Mouse (Mus musculus) intestine, embryonic 16.5 days (tissue): ENCODE measurements around the gene Sept9. TPM values are rescaled to one million over a fixed set of nuclear protein-coding genes. Genes with fewer than 3 reads are reported as not detected.

Source experiments
- ATAC-seq: fragments of 200-750 bp; cut with Nextera tagmentation; 2 replicates; pipeline ENCODE4 v1.8.0; 2017; ENCODE audit warnings: moderate TSS enrichment, moderate library complexity
- H3K27ac ChIP-seq: fragments of 300-500 bp; sonication (generic); 2 replicates; pipeline ENCODE4 v1.5.1; 2014; ENCODE audit warnings: mild to moderate bottlenecking, low read length
- H3K27me3 ChIP-seq: fragments of 300-500 bp; sonication (generic); replicated peaks from 2 replicates; pipeline ENCODE4 v1.6.1; 2014; ENCODE audit warnings: low read length, control low read depth, mixed read lengths; ENCODE audit not compliant: control insufficient read depth, insufficient read depth
- H3K36me3 ChIP-seq: fragments of 300-500 bp; sonication (generic); 2 replicates; pipeline ENCODE4 v1.6.1; 2014; ENCODE audit warnings: low read length, control low read depth; ENCODE audit not compliant: control insufficient read depth, insufficient read depth
- H3K4me1 ChIP-seq: fragments of 300-500 bp; sonication (generic); 2 replicates; pipeline ENCODE4 v1.6.1; 2014; ENCODE audit warnings: low read length, control low read depth, mixed read lengths; ENCODE audit not compliant: control insufficient read depth, insufficient read depth
- H3K4me2 ChIP-seq: fragments of 300-500 bp; sonication (generic); 2 replicates; pipeline ENCODE4 v1.6.1; 2014; ENCODE audit warnings: low read depth, low read length, control low read depth
- H3K4me3 ChIP-seq: fragments of 300-500 bp; sonication (generic); 2 replicates; pipeline ENCODE4 v1.5.1; 2014; ENCODE audit warnings: mild to moderate bottlenecking, low read length
- H3K9ac ChIP-seq: fragments of 300-500 bp; sonication (generic); 2 replicates; pipeline ENCODE4 v1.6.1; 2014; ENCODE audit warnings: low read depth, low read length
- H3K9me3 ChIP-seq: fragments of 300-500 bp; sonication (generic); 2 replicates; pipeline ENCODE4 v1.6.1; 2016; ENCODE audit warnings: low read length, control low read depth; ENCODE audit not compliant: control insufficient read depth
- WGBS: fragments of 180-500 bp; shearing (Covaris S2); extraction: QIAGEN DNeasy Blood & Tissue Kit; methylation state at CpG from one replicate; pipeline ENCODE4 v1.1.7; 2014; 5-methylcytosine and 5-hydroxymethylcytosine counted together
- polyA plus RNA-seq: library from polyadenylated mRNA; unstranded; fragments of >200 nt; fragmentation: Nextera tagmentation; extraction: Ambion mirVana; gene quantifications from 2 replicates; pipeline ENCODE4 v1.2.1, GENCODE M21; 2015

Gene Sept9
- polyA plus RNA-seq, 1 experiment from 2014 or later, result 183 TPM

DNA sequence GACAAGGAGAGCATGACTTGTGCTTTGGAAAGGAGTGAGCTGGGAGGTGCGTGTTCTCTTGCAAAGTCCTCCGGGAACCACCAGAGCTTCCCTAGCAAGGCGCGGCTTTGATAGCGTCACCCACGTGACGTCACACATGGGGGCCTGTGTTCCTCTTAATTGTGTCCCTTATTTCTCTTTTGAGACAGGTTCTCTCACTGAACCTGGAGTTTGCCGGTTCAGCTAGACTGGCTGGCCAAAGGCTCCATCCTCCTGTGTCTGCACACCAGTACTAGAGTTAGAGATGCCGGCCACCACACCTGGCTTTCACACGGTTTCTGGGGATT, 86.1 kb downstream of the Sept9 start:
- ATAC-seq, result 0 out of 2 replicates have a peak, but pooled peaks have one; percentile 2
- Histone ChIP-seq H3K4me2 (no peak overlapping the region), H3K27me3 (no peaks in the 10 kb centered on the region), H3K27ac (peak overlapping the region; percentile 90), H3K9ac (peak overlapping the region; percentile 66), H3K9me3 (no peaks in the 10 kb centered on the region), H3K36me3 (no peaks in the 10 kb centered on the region; the same call in 1 of the 2 replicates), H3K4me3 (no peak overlapping the region), H3K4me1 (peaks cover 47% of the 10 kb centered on the region)
- WGBS, result 64% methylated on average over 10 of the region's 10 CpGs

DNA sequence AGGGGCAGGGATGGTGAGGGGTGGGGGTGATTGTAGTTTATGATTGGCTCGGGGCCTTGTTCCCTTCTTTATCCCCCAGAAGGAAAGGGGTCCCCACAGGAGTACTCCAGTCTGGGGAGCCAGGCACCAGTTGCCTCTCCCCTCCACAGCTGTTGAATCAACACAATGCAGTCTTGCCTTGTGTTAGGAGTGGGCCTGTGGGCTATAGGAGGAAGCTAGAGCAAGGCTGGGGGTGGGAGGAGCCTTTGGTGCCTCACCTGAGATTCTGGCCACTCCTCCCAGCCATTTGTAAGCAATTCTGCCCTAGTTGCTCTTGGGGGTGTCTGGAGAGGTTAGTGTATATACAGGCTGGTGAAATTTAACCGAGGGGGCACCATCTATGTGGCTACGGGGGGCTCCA, 88.3 kb downstream of the Sept9 start:
- Histone ChIP-seq H3K27ac (no peak overlapping the region), H3K27me3 (no peaks in the 10 kb centered on the region), H3K9me3 (no peaks in the 10 kb centered on the region), H3K4me3 (no peak overlapping the region), H3K4me2 (no peak overlapping the region), H3K36me3 (no peaks in the 10 kb centered on the region; the same call in 1 of the 2 replicates), H3K9ac (no peak overlapping the region), H3K4me1 (peaks cover 34% of the 10 kb centered on the region)
- 73% methylated on average over 3 of the region's 3 CpGs for WGBS
- ATAC-seq, result no peak

DNA sequence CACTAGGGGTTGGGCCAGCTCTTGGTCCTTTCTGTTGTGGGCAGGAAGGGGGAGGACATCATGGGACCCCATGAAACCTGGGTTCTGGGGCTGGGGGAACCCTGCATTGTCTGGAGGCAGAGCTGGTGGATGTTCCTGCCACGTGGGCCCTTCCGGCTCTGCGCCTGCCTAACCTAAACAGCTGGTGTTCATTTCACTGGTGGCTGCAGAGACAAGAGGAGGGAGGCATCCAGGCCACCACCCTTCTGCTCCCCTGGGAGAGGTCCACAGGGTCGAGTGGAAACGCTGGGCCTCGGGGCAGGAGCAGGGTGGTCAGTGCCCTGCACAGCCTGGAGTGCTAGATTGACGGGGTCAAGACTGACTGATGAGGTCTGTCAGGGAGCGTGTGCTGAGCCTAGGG, 89.3 kb downstream of the Sept9 start:
- no peaks in the 10 kb centered on the region for H3K9me3 ChIP-seq
- peaks cover 29% of the 10 kb centered on the region for H3K4me1 ChIP-seq
- no peaks in the 10 kb centered on the region; the same call in 1 of the 2 replicates for H3K36me3 ChIP-seq
- no peaks in the 10 kb centered on the region for H3K27me3 ChIP-seq
- WGBS, result 81% methylated on average over 8 of the region's 8 CpGs
- no peak overlapping the region for H3K9ac ChIP-seq
- H3K4me3 ChIP-seq, result no peak overlapping the region
- H3K4me2 ChIP-seq, result no peak overlapping the region
- ATAC-seq, result no peak
- H3K27ac ChIP-seq, result no peak overlapping the region

DNA sequence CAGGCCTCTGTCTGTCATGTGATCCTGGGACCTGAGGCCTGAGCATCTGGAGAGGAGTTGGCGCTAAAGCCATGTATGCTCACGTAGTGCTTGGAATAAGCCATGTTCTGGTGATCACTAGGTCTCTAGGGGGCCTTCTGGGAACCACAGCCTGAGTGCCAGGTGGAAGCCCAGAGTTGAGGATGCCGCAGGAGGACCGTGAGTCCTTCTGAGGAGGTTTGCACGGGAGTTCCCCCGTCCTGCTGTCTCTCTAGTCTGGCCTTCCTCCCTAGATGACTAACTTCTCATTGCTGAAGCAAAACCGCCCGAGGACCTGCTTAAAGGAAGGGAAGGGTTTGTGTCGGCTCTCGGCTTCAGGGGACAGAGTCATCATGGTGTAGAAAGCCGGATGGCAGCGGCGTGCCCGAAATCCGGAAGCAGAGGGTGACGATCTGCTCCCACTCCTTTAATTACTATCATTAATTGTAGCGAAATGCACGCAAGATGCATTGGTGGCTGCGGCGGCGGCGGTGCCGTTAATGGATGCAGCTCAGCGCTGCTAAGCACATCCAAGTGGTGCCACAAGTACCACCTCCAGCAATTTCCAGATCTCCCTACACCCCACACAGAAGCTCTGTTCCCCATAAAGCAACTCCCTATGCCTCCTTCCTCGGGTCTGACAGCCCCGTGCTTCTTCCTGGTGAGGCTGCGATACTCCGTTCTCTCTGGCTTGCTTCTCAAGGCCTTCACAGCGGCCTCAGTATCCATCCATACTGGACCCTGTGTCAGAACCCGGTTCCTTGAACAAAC, 92.0 kb downstream of the Sept9 start:
- Histone ChIP-seq H3K27me3 (no peaks in the 10 kb centered on the region), H3K9me3 (no peaks in the 10 kb centered on the region), H3K9ac (no peak overlapping the region), H3K4me3 (no peak overlapping the region), H3K27ac (no peak overlapping the region), H3K4me1 (peaks cover 32% of the 10 kb centered on the region), H3K4me2 (no peak overlapping the region), H3K36me3 (no peaks in the 10 kb centered on the region; the same call in 1 of the 2 replicates)
- WGBS, result 93% methylated on average over 30 of the region's 30 CpGs
- no peak for ATAC-seq

DNA sequence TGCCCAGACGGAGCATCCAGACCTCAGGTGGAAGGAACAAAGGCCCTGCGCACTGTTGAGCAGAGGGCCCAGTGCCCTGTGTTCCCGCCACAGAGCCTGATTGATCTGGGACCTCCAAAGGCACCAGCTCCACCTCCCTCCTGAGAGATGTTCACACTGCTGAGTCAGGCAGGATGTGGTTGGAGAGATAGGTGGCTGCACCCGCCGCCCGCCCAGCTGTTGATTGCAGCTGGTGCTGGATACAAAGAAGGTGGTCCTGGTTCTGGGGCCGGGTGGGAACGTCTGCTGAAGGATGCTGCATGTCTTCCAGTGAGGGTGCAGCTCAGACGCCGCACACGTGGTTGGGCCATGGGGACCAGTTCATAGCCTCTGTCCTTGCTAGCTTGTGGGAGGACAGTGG, 93.0 kb downstream of the Sept9 start:
- Histone ChIP-seq H3K27ac (no peak overlapping the region), H3K4me3 (no peak overlapping the region), H3K36me3 (no peaks in the 10 kb centered on the region; the same call in 1 of the 2 replicates), H3K9me3 (no peaks in the 10 kb centered on the region), H3K4me1 (peaks cover 38% of the 10 kb centered on the region), H3K4me2 (no peak overlapping the region), H3K27me3 (no peaks in the 10 kb centered on the region), H3K9ac (no peak overlapping the region)
- no peak for ATAC-seq
- 73% methylated on average over 11 of the region's 11 CpGs for WGBS

DNA sequence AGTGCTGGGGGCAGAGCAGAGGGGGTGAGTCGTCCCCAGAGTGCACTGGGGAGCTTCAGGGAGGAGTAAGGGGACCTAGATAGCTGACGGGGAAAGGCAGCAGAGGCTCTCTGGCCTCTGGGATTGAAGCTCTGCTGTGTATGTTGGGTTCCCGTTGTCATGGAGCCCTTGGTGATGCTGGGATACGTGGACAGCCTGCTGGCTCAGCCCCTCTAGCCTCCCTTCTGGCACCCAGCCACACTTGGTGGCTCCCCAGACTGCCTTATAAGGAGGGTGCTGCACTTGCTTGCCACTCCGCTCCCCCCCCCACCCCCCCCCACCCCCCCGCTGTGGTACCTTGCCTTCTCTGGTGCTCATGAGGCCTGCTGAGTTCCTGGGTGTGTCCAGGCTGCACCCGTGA, 95.8 kb downstream of the Sept9 start:
- Histone ChIP-seq H3K9ac (0 out of 2 replicates have a peak overlapping the region, but pooled peaks have one; percentile 29), H3K36me3 (no peaks in the 10 kb centered on the region; the same call in 1 of the 2 replicates), H3K4me3 (no peak overlapping the region), H3K27ac (peak overlapping the region; percentile 82), H3K9me3 (no peaks in the 10 kb centered on the region), H3K4me1 (peaks cover 34% of the 10 kb centered on the region), H3K27me3 (no peaks in the 10 kb centered on the region), H3K4me2 (no peak overlapping the region)
- 63% methylated on average over 7 of the region's 7 CpGs for WGBS
- ATAC-seq, result peak; percentile 49

DNA sequence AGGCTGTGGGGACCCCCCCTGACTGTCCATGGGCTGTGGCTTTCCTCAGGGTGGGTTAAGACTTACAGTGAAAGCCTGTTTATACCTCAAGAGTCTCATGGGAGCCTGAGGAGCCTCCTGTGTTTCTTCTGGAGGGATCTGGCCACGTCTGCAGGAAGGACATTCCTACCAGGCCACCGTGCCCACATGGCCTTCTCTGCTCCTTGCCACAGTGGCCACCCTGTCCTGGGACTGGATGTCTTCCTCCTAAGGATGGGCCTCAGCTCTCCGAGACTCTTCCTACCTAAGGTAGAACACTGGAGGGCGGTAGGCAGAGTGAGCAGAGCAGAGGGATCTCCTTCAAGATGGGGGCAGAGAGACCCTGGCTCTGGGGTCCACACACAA, 96.6 kb downstream of the Sept9 start:
- 59% methylated on average over 4 of the region's 4 CpGs for WGBS
- no peak overlapping the region for H3K4me2 ChIP-seq
- ATAC-seq, result 0 out of 2 replicates have a peak, but pooled peaks have one; percentile 10

DNA sequence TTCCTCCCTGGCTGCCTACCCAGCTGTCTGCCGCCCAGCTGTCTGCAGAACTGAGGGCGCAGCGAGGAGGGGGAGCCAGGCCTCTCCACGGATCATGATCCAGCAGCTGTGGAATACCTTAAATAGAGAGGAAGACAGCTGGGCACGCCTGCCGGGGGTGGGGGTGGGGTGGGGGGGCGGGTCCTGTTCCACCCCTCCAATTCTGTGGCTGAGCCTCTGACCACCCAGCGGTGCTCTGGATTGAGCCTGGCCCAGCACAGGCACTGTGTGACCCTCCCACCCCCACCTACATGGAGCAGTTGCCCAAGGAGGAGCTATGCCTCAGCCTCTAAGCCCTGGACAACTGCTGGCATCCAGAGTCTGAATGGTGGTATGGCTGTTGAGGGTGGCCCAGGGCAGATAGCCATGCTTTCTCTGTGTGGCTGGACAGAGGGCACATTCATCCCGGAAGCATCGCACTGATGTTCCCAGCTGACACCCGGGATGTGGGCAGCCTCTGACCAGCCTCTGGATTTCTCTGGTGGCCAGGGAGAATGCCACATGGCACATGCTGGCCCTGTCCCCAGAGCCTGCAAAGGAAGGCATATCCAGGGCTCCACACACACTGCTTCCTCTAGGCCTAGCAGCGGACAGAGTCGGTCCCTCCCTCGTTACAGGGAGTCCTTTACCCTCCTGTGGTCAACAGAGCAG, 97.2 kb downstream of the Sept9 start:
- peak; percentile 45 for ATAC-seq
- H3K4me2 ChIP-seq, result no peak overlapping the region

More for the DNA sequence above, 96.6 kb downstream of the Sept9 start:
- peak overlapping the region; percentile 82 for H3K27ac ChIP-seq
- H3K9ac ChIP-seq, result peak overlapping the region; percentile 37
- no peaks in the 10 kb centered on the region for H3K27me3 ChIP-seq
- H3K36me3 ChIP-seq, result no peaks in the 10 kb centered on the region; the same call in 1 of the 2 replicates
- peaks cover 35% of the 10 kb centered on the region for H3K4me1 ChIP-seq
- no peak overlapping the region for H3K4me3 ChIP-seq
- H3K9me3 ChIP-seq, result no peaks in the 10 kb centered on the region

DNA sequence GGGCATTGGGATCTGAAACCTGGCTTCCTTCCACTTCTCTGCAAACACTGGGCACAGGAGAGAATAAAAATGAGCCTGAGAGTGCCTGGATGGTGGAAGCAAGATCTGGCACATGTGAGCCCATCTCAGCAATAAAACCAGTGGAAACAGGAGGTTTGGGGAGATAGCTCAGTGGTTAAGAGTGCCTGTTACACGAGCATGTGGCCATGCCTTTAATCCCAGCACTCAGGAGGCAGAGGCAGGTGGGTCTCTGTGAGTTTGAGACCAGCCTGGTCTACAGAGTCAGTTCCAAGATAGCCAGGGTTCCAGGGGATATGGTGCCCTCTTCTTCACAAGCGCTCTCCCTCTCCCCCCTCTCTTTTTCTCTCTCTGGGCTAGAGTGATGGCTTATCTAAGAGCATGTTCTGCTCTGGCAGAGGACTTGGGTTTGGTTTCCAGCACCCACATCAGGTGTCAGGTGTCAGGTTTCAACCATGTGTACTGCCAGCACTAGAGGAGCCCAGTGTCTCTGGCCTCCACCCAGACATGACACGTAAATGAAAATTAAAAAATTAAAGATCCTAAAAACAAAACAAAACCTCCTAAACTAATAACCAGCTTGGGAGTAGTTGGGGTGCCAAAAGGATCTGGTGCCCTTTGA, 97.8 kb downstream of the Sept9 start:
- no peaks in the 10 kb centered on the region for H3K9me3 ChIP-seq
- H3K27me3 ChIP-seq, result no peaks in the 10 kb centered on the region
- H3K36me3 ChIP-seq, result no peaks in the 10 kb centered on the region; the same call in 1 of the 2 replicates
- peaks cover 39% of the 10 kb centered on the region for H3K4me1 ChIP-seq
- no peak overlapping the region for H3K4me2 ChIP-seq
- H3K4me3 ChIP-seq, result no peak overlapping the region
- WGBS, result 82% methylated on average over 3 of the region's 3 CpGs
- no peak overlapping the region for H3K9ac ChIP-seq
- ATAC-seq, result no peak
- peak overlapping the region; percentile 82 for H3K27ac ChIP-seq

More for the DNA sequence above, 97.2 kb downstream of the Sept9 start:
- Histone ChIP-seq H3K4me1 (peaks cover 35% of the 10 kb centered on the region), H3K9ac (peak overlapping the region; percentile 37; the same call in 1 of the 2 replicates), H3K36me3 (no peaks in the 10 kb centered on the region; the same call in 1 of the 2 replicates), H3K27ac (peak overlapping the region; percentile 82), H3K9me3 (no peaks in the 10 kb centered on the region), H3K4me3 (no peak overlapping the region), H3K27me3 (no peaks in the 10 kb centered on the region)
- 62% methylated on average over 14 of the region's 14 CpGs for WGBS
